Mouse (Mus musculus): ENCODE results near the gene Caln1. TPM values are rescaled to one million over a fixed set of nuclear protein-coding genes. Genes with fewer than 3 reads are reported as not detected.

The Caln1 gene
- polyA plus RNA-seq, 1 experiment from 2014 or later: 26.7 TPM

DNA sequence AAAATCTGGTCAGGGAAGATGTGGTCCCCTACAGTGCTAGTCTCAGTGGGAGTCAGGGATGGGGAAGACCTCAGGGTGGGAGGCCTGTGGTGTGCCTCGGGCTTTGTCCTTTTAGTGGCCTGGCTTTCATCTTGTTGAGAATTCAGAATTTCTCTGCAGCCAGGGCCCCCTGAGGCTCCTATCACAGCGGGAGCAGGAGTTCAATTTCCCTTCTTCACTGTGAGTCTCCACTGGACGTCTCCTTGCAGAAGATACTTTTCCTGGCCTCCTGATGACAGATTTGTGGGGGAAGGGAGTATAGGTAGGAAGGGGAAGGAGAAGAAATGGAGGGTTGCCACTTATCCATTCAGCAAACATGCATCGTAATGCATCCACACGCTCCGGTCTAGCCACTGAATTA lies 441.1 kb downstream of the Caln1 start:
- no peak for ATAC-seq (replicated peaks)
- WGBS: 20% methylated on average over 6 of the region's 6 CpGs
- peaks cover 5% of the 10 kb centered on the region for H3K4me1 ChIP-seq
- H3K27me3 ChIP-seq (replicated peaks): no peaks in the 10 kb centered on the region
- H3K27ac ChIP-seq: no peak overlapping the region
- H3K36me3 ChIP-seq (replicated peaks): no peaks in the 10 kb centered on the region
- H3K9ac ChIP-seq: no peak overlapping the region
- H3K9me3 ChIP-seq: no peaks in the 10 kb centered on the region
- H3K4me2 ChIP-seq: no peak overlapping the region
- no peak overlapping the region for H3K4me3 ChIP-seq

DNA sequence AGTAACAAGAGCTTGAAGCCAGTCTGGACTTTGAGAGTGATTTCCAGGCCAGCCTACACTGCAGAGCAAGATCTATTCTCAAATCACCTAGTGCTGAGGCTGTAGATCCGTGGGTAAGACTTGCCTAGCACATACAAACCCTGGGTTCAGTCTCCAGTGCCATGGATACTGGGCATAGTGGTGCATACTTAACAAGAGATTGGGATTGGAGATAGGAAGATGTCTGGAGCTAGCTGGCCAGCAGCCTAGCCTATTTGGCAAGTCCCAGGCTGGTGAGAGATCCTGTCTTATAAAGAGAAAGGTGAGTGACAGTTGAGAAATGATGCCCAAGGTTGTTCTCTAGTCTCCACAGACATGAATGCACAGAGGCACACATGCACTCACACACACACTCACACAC lies 441.6 kb downstream of the Caln1 start:
- Histone ChIP-seq H3K4me2 (no peak overlapping the region), H3K9ac (no peak overlapping the region), H3K4me1 (peaks cover 5% of the 10 kb centered on the region), H3K9me3 (no peaks in the 10 kb centered on the region), H3K27me3 (replicated peaks) (no peaks in the 10 kb centered on the region), H3K27ac (0 out of 2 replicates have a peak overlapping the region, but pooled peaks have one; percentile 22), H3K4me3 (no peak overlapping the region), H3K36me3 (replicated peaks) (no peaks in the 10 kb centered on the region)
- WGBS: 28% methylated on average over 1 of the region's 1 CpGs
- no peak for ATAC-seq (replicated peaks)

DNA sequence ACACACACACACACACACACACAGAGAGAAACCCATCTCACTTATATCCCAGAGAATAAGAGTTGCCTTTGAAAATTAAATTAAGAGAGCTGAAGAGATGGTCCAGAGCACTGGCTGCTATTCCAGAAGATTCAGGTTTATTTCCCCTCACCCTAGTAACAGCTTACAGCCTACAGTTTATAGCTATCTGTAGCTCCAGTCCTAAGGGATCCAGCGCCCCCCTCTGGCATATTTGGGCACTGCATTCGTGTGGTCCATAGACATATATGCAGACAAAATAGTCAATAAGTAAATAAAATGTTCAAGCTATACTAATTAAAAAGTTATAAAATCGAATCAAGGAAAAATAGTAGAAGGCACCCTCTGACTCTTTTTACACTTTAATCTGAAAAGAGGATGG lies 442.0 kb downstream of the Caln1 start:
- Histone ChIP-seq H3K9ac (no peak overlapping the region), H3K4me2 (no peak overlapping the region), H3K27me3 (replicated peaks) (no peaks in the 10 kb centered on the region), H3K9me3 (no peaks in the 10 kb centered on the region), H3K4me1 (peaks cover 5% of the 10 kb centered on the region), H3K4me3 (no peak overlapping the region), H3K27ac (no peak overlapping the region), H3K36me3 (replicated peaks) (no peaks in the 10 kb centered on the region)
- ATAC-seq (replicated peaks): no peak
- 37% methylated on average over 3 of the region's 3 CpGs for WGBS

DNA sequence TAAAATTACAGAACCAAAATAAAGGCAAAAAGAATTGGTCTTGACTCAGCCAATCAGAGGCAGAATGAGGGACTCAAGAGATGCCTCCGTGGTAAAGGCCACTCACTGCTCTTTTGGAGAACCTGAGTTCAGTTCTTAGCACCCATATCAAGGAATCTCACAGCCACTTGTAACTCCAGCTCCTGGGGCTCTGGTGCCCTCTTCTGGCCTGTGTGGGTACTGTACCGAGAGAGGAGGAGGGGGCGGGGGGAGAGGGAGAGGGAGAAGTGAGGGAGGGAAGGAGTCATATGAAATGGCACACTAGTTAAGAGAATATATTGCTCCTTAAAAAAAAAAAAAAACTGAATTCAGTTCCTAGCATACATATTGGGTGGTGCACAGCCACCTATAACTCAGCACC lies 442.7 kb downstream of the Caln1 start:
- Histone ChIP-seq H3K9me3 (no peaks in the 10 kb centered on the region), H3K9ac (no peak overlapping the region), H3K4me3 (no peak overlapping the region), H3K4me1 (peaks cover 5% of the 10 kb centered on the region), H3K4me2 (no peak overlapping the region), H3K27me3 (replicated peaks) (no peaks in the 10 kb centered on the region), H3K27ac (no peak overlapping the region), H3K36me3 (replicated peaks) (no peaks in the 10 kb centered on the region)
- WGBS: 86% methylated on average over 3 of the region's 3 CpGs
- no peak for ATAC-seq (replicated peaks)

DNA sequence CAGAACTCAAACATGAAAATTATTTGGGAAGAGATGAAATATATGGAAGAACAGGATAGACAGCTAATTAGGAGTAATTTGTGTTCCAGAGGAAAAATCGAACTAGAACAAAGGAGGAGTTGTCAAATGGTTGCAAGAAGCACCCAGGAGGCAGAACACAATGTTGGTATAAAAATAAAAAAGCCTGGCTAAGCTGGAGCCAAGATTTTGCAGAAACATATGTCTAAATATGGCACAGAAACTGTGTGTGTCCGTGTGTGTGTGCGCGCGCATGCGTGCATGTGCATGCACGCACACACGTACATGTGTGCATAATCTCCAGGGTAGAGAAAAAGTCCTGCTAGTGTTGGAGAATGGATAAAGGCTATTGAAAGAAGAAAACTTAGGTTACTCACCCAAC lies 443.3 kb downstream of the Caln1 start:
- Histone ChIP-seq H3K4me3 (no peak overlapping the region), H3K4me2 (no peak overlapping the region), H3K9me3 (no peaks in the 10 kb centered on the region), H3K9ac (no peak overlapping the region), H3K27ac (no peak overlapping the region), H3K4me1 (peaks cover 5% of the 10 kb centered on the region), H3K36me3 (replicated peaks) (no peaks in the 10 kb centered on the region), H3K27me3 (replicated peaks) (no peaks in the 10 kb centered on the region)
- 86% methylated on average over 8 of the region's 8 CpGs for WGBS
- ATAC-seq (replicated peaks): no peak

DNA sequence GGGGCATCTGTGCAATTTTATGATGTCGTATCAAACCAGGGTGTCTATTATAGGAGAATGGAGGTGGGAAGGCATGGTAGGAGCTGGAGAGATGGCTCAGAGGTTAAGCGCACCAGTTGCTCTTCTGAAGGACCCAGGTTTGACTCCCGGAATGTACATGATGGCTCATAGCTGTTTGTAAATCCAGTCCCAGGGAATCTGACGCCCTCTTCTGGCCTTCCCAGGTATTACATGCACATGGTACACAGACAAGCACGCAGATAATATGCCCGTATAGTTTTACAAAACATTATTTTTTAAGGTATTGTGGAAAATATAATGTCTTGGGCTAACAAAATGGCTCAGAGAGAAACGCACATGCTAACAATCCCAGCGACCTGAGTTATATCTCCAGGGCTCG lies 443.8 kb downstream of the Caln1 start:
- no peak overlapping the region for H3K4me3 ChIP-seq
- no peaks in the 10 kb centered on the region for H3K9me3 ChIP-seq
- peaks cover 5% of the 10 kb centered on the region for H3K4me1 ChIP-seq
- no peak overlapping the region for H3K9ac ChIP-seq
- no peak overlapping the region for H3K4me2 ChIP-seq
- ATAC-seq (replicated peaks): no peak
- no peak overlapping the region for H3K27ac ChIP-seq
- WGBS: 92% methylated on average over 9 of the region's 9 CpGs
- no peaks in the 10 kb centered on the region for H3K36me3 ChIP-seq (replicated peaks)
- H3K27me3 ChIP-seq (replicated peaks): no peaks in the 10 kb centered on the region

DNA sequence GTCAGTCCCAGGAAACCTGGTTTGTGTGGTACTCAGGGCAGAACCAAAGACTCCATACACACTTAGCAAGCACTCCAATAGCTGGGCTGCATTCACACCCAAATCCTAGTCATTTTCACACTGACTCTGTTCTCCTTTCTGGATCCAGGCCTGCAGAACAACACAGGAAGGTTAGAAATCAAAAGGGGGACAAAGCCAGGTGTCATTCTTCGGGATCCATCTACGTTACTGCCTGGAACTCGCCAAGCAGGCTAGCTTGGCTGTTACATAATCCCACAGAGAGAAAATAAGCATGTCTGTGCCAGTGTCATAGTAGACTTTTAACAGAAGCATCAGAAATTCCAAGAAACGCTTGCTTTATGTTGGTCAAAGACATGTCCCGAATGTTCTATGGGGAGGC lies 446.1 kb downstream of the Caln1 start:
- no peak for ATAC-seq (replicated peaks)
- H3K27me3 ChIP-seq (replicated peaks): no peaks in the 10 kb centered on the region
- H3K27ac ChIP-seq: no peak overlapping the region
- no peak overlapping the region for H3K4me3 ChIP-seq
- H3K9ac ChIP-seq: no peak overlapping the region
- WGBS: 94% methylated on average over 5 of the region's 5 CpGs
- peaks cover 2% of the 10 kb centered on the region for H3K4me1 ChIP-seq
- no peak overlapping the region for H3K4me2 ChIP-seq
- H3K9me3 ChIP-seq: no peaks in the 10 kb centered on the region
- H3K36me3 ChIP-seq (replicated peaks): no peaks in the 10 kb centered on the region

DNA sequence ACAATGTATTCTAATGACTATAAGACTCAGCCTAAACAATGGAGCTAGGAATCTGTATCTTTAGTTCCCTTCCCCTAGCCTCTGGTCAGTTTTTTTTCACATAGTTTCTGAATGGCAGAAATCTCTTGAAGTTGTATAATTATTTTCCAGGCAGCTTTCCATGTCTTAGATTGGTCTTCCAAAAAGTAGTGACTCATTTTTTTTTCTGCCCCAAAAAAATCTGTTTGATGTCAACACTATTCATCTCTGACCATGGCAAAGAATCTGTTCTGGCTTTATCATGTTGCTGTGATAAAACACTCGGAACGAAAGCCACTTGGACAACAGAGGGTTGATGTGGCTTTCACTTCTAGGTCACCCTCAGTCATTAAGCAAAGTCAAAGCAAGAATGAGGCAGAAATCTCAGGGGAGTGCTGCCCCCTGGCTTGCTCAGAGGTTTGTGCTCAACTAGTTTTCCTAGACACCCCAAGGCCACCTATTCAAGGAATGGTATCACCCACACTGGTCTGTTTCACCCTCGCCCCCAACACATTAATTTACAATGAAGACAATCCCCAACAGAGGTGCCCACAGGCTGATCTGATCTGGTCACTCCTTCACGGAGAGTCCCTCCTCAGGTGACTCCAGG lies 450.9 kb downstream of the Caln1 start:
- 84% methylated on average over 4 of the region's 4 CpGs for WGBS
- Histone ChIP-seq H3K27ac (no peak overlapping the region), H3K4me2 (no peak overlapping the region), H3K9ac (no peak overlapping the region), H3K36me3 (replicated peaks) (no peaks in the 10 kb centered on the region), H3K4me3 (no peak overlapping the region), H3K27me3 (replicated peaks) (no peaks in the 10 kb centered on the region), H3K9me3 (no peaks in the 10 kb centered on the region), H3K4me1 (no peaks in the 10 kb centered on the region)
- ATAC-seq (replicated peaks): no peak

DNA sequence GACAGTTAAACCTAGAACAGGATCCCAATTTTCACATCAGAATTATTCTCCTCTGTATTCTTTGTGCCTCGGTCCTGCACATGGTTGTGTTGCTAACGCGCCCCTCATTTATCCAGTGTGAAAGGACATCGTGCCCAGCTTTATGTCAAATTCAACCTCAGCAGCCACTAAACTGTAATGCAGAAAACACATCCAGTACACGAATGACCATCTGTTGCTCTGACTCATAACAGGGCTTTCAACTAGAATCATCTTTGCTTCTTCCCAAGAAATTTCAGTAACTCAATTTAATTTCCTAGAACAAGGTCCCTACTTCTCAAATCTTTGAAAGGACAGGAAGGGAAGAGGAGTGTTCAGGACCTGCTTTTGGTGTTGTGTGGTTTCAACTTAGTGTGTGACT lies 451.4 kb downstream of the Caln1 start:
- no peaks in the 10 kb centered on the region for H3K36me3 ChIP-seq (replicated peaks)
- no peaks in the 10 kb centered on the region for H3K9me3 ChIP-seq
- H3K9ac ChIP-seq: no peak overlapping the region
- WGBS: 93% methylated on average over 5 of the region's 5 CpGs
- no peaks in the 10 kb centered on the region for H3K27me3 ChIP-seq (replicated peaks)
- no peak overlapping the region for H3K27ac ChIP-seq
- no peak overlapping the region for H3K4me2 ChIP-seq
- H3K4me1 ChIP-seq: no peaks in the 10 kb centered on the region
- H3K4me3 ChIP-seq: no peak overlapping the region
- ATAC-seq (replicated peaks): no peak

DNA sequence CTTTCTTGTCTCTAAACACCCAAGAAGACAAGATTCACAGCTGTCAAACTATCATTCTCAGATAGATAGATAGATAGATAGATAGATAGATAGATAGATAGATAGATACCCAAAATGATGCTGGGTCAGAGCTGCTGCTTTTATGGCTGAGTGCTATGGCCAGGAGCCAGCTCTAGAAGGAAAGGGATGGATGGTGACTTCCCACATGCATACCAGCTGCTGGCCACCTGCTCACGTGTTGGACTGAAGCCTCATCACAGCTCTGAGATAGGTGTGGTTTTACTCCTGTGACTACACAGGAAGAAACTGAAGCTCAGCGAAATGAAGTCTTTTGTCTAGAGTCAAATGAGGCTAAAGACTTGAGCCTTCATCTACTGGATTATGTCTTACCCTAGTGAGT lies 456.5 kb downstream of the Caln1 start:
- ATAC-seq (replicated peaks): no peak
- Histone ChIP-seq H3K27me3 (replicated peaks) (no peaks in the 10 kb centered on the region), H3K4me1 (no peaks in the 10 kb centered on the region), H3K9me3 (no peaks in the 10 kb centered on the region), H3K36me3 (replicated peaks) (no peaks in the 10 kb centered on the region), H3K9ac (no peak overlapping the region), H3K27ac (no peak overlapping the region), H3K4me3 (no peak overlapping the region), H3K4me2 (no peak overlapping the region)
- 84% methylated on average over 2 of the region's 2 CpGs for WGBS

DNA sequence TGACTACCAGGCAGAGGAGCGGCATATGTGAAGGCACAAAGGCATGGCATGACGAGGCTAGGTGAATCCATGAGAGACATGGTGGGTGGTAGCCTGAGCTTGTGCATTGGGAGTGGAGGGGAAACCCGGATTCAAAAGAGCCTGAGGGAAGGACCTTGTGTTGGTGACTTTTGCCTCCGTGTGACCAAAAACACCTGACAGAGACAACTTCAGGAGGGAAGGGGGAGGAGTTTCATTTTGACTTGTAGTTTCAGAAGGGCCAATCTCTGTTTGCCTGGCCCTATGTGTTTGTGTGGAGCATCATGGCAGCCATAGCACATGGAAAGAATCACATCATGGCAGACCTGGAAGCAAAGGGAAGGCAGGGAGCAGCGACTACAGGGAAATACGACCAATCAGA lies 479.3 kb downstream of the Caln1 start:
- Histone ChIP-seq H3K4me3 (no peak overlapping the region), H3K27ac (no peak overlapping the region), H3K27me3 (replicated peaks) (no peaks in the 10 kb centered on the region), H3K9me3 (no peaks in the 10 kb centered on the region), H3K36me3 (replicated peaks) (no peaks in the 10 kb centered on the region), H3K4me1 (peaks cover 4% of the 10 kb centered on the region; the same call in 1 of the 2 replicates), H3K9ac (no peak overlapping the region), H3K4me2 (no peak overlapping the region)
- ATAC-seq (replicated peaks): no peak
- WGBS: 91% methylated on average over 6 of the region's 6 CpGs

DNA sequence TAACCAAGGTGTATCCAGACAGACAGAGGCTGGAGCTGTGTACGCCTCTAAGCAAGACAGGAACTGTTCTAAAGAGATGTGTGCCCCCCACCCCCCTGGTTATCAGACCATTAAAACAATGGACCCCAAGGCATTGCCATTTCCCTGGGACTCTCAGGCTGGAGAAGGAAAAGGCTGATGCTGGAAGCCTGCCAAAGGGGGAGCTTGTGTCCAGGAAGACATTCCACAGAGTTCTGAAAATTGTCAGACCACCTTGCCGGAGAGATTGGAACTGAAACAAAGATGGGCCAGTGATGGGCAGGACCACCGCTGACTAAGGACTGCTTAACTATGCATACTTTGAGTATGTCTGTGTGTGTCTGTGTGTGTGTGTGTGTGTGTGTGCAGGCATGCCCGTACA lies 480.4 kb downstream of the Caln1 start:
- Histone ChIP-seq H3K4me2 (no peak overlapping the region), H3K9ac (no peak overlapping the region), H3K9me3 (no peaks in the 10 kb centered on the region), H3K27me3 (replicated peaks) (no peaks in the 10 kb centered on the region), H3K4me3 (no peak overlapping the region), H3K36me3 (replicated peaks) (no peaks in the 10 kb centered on the region), H3K4me1 (peaks cover 4% of the 10 kb centered on the region; the same call in 1 of the 2 replicates), H3K27ac (no peak overlapping the region)
- ATAC-seq (replicated peaks): no peak
- 66% methylated on average over 4 of the region's 4 CpGs for WGBS

DNA sequence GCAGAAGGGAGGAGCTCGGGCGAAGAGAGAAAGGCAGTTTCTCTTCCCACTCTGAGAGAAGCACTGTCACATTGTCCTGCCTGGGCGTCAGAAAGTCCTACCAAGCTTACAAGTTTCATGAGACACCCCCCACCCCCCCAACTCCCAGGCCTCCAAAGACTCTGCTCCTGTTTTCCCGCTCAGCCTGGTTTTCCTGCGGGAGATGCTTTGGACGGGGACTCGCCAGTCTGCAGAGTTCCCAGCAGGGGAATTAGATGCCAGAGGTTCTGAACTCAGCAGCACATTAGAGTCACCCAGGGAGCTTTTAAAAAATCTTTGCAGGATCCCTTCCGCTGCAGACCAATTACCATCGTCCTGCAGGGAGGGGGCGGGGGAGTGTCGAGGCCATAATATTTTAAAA lies 482.9 kb downstream of the Caln1 start:
- 0 out of 2 replicates have a peak overlapping the region, but pooled peaks have one; percentile 14 for H3K4me2 ChIP-seq
- H3K27me3 ChIP-seq (replicated peaks): no peaks in the 10 kb centered on the region
- H3K4me1 ChIP-seq: peaks cover 4% of the 10 kb centered on the region; the same call in 1 of the 2 replicates
- H3K9ac ChIP-seq: no peak overlapping the region
- no peak for ATAC-seq (replicated peaks)
- H3K4me3 ChIP-seq: no peak overlapping the region
- H3K9me3 ChIP-seq: no peaks in the 10 kb centered on the region
- no peaks in the 10 kb centered on the region for H3K36me3 ChIP-seq (replicated peaks)
- WGBS: 7% methylated on average over 9 of the region's 11 CpGs
- H3K27ac ChIP-seq: no peak overlapping the region
